Mouse (Mus musculus): ENCODE data around the gene Gsdma3. TPM values are rescaled to one million over a fixed set of nuclear protein-coding genes. Genes with fewer than 3 reads are reported as not detected.
"Not testable (repeated sequence)": the region's sequence is repeated elsewhere in the genome, so short reads cannot be mapped to it uniquely, and the experiment has no call there.

The Gsdma3 gene
- polyA plus RNA-seq, 1 experiment from 2014 or later, result not detected

GRCm38 (mm10) chr11:98602090-98602690 lies 24.0 kb upstream of the Gsdma3 start:
- peak overlapping the region; percentile 76 for H3K27ac ChIP-seq
- peaks cover 38% of the 10 kb centered on the region for H3K27me3 ChIP-seq (ENCODE audit: insufficient read depth, poor library complexity, severe bottlenecking)
- no peaks in the 10 kb centered on the region for H3K9me3 ChIP-seq
- DNase-seq (ENCODE audit: low spot score), result peak; percentile 92
- no peaks in the 10 kb centered on the region for H3K36me3 ChIP-seq
- H3K4me1 ChIP-seq, result peaks cover 36% of the 10 kb centered on the region
- WGBS, result under 1% methylated on average over 20 of the region's 20 CpGs
- H3K4me3 ChIP-seq, result peak overlapping the region; percentile 60

GRCm38 (mm10) chr11:98603953-98604352 lies 22.2 kb upstream of the Gsdma3 start:
- 77% methylated on average over 2 of the region's 2 CpGs for WGBS
- Histone ChIP-seq H3K27me3 (ENCODE audit: insufficient read depth, poor library complexity, severe bottlenecking) (peaks cover 25% of the 10 kb centered on the region), H3K36me3 (no peaks in the 10 kb centered on the region), H3K9me3 (no peaks in the 10 kb centered on the region), H3K4me3 (no peak overlapping the region), H3K27ac (no peak overlapping the region), H3K4me1 (peaks cover 30% of the 10 kb centered on the region)
- no peak for DNase-seq (ENCODE audit: low spot score)

- not testable (repeated sequence) for DNase-seq (ENCODE audit: low spot score)
- 64% methylated on average over 6 of the region's 6 CpGs for WGBS
Observed at GRCm38 (mm10) chr11:98604911-98605310, 21.2 kb upstream of the Gsdma3 start.

GRCm38 (mm10) chr11:98606763-98607162 lies 19.4 kb upstream of the Gsdma3 start:
- Histone ChIP-seq H3K4me3 (no peak overlapping the region), H3K36me3 (no peaks in the 10 kb centered on the region), H3K27ac (no peak overlapping the region), H3K4me1 (peaks cover 8% of the 10 kb centered on the region), H3K9me3 (no peaks in the 10 kb centered on the region), H3K27me3 (ENCODE audit: insufficient read depth, poor library complexity, severe bottlenecking) (0 out of 2 replicates have a peak, but pooled peaks cover 6% of the 10 kb centered on the region)
- 10% methylated on average over 3 of the region's 3 CpGs for WGBS
- peak; percentile 73 for DNase-seq (ENCODE audit: low spot score)

More at GRCm38 (mm10) chr11:98604911-98605310, 21.2 kb upstream of the Gsdma3 start:
- Histone ChIP-seq H3K27me3 (ENCODE audit: insufficient read depth, poor library complexity, severe bottlenecking) (peaks cover 15% of the 10 kb centered on the region; the same call in 1 of the 2 replicates), H3K4me1 (peaks cover 22% of the 10 kb centered on the region)
- not testable (repeated sequence) for H3K36me3 ChIP-seq, H3K27ac ChIP-seq, H3K9me3 ChIP-seq, H3K4me3 ChIP-seq

GRCm38 (mm10) chr11:98620791-98621190 lies 5.4 kb upstream of the Gsdma3 start:
- Histone ChIP-seq H3K27ac (no peak overlapping the region), H3K27me3 (ENCODE audit: insufficient read depth, poor library complexity, severe bottlenecking) (no peaks in the 10 kb centered on the region), H3K9me3 (peaks cover 7% of the 10 kb centered on the region), H3K4me3 (no peak overlapping the region), H3K4me1 (no peaks in the 10 kb centered on the region), H3K36me3 (no peaks in the 10 kb centered on the region)
- WGBS, result 89% methylated on average over 13 of the region's 13 CpGs
- peak; percentile 67 for DNase-seq (ENCODE audit: low spot score)

- WGBS, result 78% methylated on average over 6 of the region's 6 CpGs
- H3K9me3 ChIP-seq; H3K4me3 ChIP-seq; H3K27me3 ChIP-seq (ENCODE audit: insufficient read depth, poor library complexity, severe bottlenecking); H3K4me1 ChIP-seq; H3K27ac ChIP-seq; H3K36me3 ChIP-seq: not testable (repeated sequence)
- peak; percentile 10 for DNase-seq (ENCODE audit: low spot score)
Observed at GRCm38 (mm10) chr11:98623981-98624380, 2.2 kb upstream of the Gsdma3 start.

GRCm38 (mm10) chr11:98624381-98624780 lies 1.8 kb upstream of the Gsdma3 start:
- not testable (repeated sequence) for H3K4me1 ChIP-seq; DNase-seq (ENCODE audit: low spot score); H3K9me3 ChIP-seq; H3K4me3 ChIP-seq; H3K27me3 ChIP-seq (ENCODE audit: insufficient read depth, poor library complexity, severe bottlenecking); H3K36me3 ChIP-seq; H3K27ac ChIP-seq
- 81% methylated on average over 2 of the region's 2 CpGs for WGBS

GRCm38 (mm10) chr11:98628706-98629105 lies 2.5 kb downstream of the Gsdma3 start:
- 0 out of 2 replicates have a peak, but pooled peaks cover 8% of the 10 kb centered on the region for H3K27me3 ChIP-seq (ENCODE audit: insufficient read depth, poor library complexity, severe bottlenecking)
- no peak overlapping the region for H3K27ac ChIP-seq
- no peaks in the 10 kb centered on the region for H3K4me1 ChIP-seq
- H3K4me3 ChIP-seq, result no peak overlapping the region
- peak; percentile 25 for DNase-seq (ENCODE audit: low spot score)
- 96% methylated on average over 3 of the region's 3 CpGs for WGBS
- H3K36me3 ChIP-seq, result no peaks in the 10 kb centered on the region
- H3K9me3 ChIP-seq, result peaks cover under 1% of the 10 kb centered on the region; the same call in 1 of the 2 replicates

- WGBS, result 81% methylated on average over 5 of the region's 5 CpGs
- Histone ChIP-seq H3K36me3 (no peaks in the 10 kb centered on the region), H3K9me3 (no peaks in the 10 kb centered on the region), H3K27ac (no peak overlapping the region), H3K4me3 (no peak overlapping the region), H3K27me3 (ENCODE audit: insufficient read depth, poor library complexity, severe bottlenecking) (0 out of 2 replicates have a peak, but pooled peaks cover 8% of the 10 kb centered on the region), H3K4me1 (no peaks in the 10 kb centered on the region)
- DNase-seq (ENCODE audit: low spot score), result peak; percentile 66
Observed at GRCm38 (mm10) chr11:98630646-98631045, 4.5 kb downstream of the Gsdma3 start.

- not testable (repeated sequence) for H3K27me3 ChIP-seq (ENCODE audit: insufficient read depth, poor library complexity, severe bottlenecking); H3K4me3 ChIP-seq; H3K27ac ChIP-seq; H3K36me3 ChIP-seq; H3K4me1 ChIP-seq; H3K9me3 ChIP-seq
- peak; percentile 75 for DNase-seq (ENCODE audit: low spot score)
- WGBS, result 32% methylated on average over 10 of the region's 10 CpGs
Observed at GRCm38 (mm10) chr11:98635312-98635970, 9.3 kb downstream of the Gsdma3 start.

- H3K4me1 ChIP-seq, result no peaks in the 10 kb centered on the region
- 58% methylated on average over 1 of the region's 1 CpGs for WGBS
- 0 out of 2 replicates have a peak, but pooled peaks cover 13% of the 10 kb centered on the region for H3K27me3 ChIP-seq (ENCODE audit: insufficient read depth, poor library complexity, severe bottlenecking)
- no peaks in the 10 kb centered on the region for H3K36me3 ChIP-seq
- no peak overlapping the region for H3K4me3 ChIP-seq
- no peak overlapping the region for H3K27ac ChIP-seq
- DNase-seq (ENCODE audit: low spot score), result no peak
- no peaks in the 10 kb centered on the region for H3K9me3 ChIP-seq
Observed at GRCm38 (mm10) chr11:98637501-98637900, 11.3 kb downstream of the Gsdma3 start.

GRCm38 (mm10) chr11:98640091-98640490 lies 13.9 kb downstream of the Gsdma3 start:
- Histone ChIP-seq H3K9me3 (no peaks in the 10 kb centered on the region), H3K4me3 (no peak overlapping the region), H3K27ac (no peak overlapping the region), H3K27me3 (ENCODE audit: insufficient read depth, poor library complexity, severe bottlenecking) (0 out of 2 replicates have a peak, but pooled peaks cover 10% of the 10 kb centered on the region), H3K36me3 (no peaks in the 10 kb centered on the region), H3K4me1 (no peaks in the 10 kb centered on the region)
- WGBS, result 57% methylated on average over 5 of the region's 5 CpGs
- DNase-seq (ENCODE audit: low spot score), result no peak

- Histone ChIP-seq H3K4me1 (no peaks in the 10 kb centered on the region), H3K27me3 (ENCODE audit: insufficient read depth, poor library complexity, severe bottlenecking) (peaks cover 30% of the 10 kb centered on the region), H3K27ac (no peak overlapping the region), H3K36me3 (no peaks in the 10 kb centered on the region), H3K9me3 (no peaks in the 10 kb centered on the region), H3K4me3 (no peak overlapping the region)
- no peak for DNase-seq (ENCODE audit: low spot score)
- 79% methylated on average over 3 of the region's 3 CpGs for WGBS
Observed at GRCm38 (mm10) chr11:98644757-98645156, 18.6 kb downstream of the Gsdma3 start.

Data from heart, embryonic 10.5 days (tissue).